ENCODE assay signal across 23 mouse cellular contexts in genomic region chr3:116482724-116483123, GRCm38 (mm10). TPM values are rescaled to one million over a fixed set of nuclear protein-coding genes. Genes with fewer than 3 reads are reported as not detected.
DNase-seq lines count a peak whose midpoint lies in the region; ATAC-seq and TF ChIP-seq lines count a peak whose summit lies in the region.
"Had no signal": no experiment of that assay in that cellular context is flagged by ENCODE, and none has a peak within 500 bp of the region (broad histone marks: within the 10 kb centered on the region; RNA-seq: fewer than 3 reads in every experiment).

No protein-coding gene starts in this region.

- no peaks in the 10 kb centered on the region for H3K79me2 ChIP-seq in CH12.LX (replicated peaks; ENCODE audit: control insufficient read depth, extremely low read depth, insufficient read depth, poor library complexity, severe bottlenecking)

- peaks cover 3 to 8% of the 10 kb centered on the region in 2 experiments for H3K36me3 ChIP-seq in CH12.LX (replicated peaks in 1 of 2; ENCODE audit: control insufficient read depth in 1 of 2, insufficient read depth in 1 of 2, low read length in 1 of 2)

- TF ChIP-seq RAD21 in CH12.LX (IDR thresholded peaks at IDR 0.05; ENCODE audit: low read depth, low read length) = no peak

- H3K27me3 ChIP-seq in CH12.LX (replicated peaks) = no peaks in the 10 kb centered on the region
- H3K27me3 ChIP-seq: embryonic facial prominence, embryonic 15.5 days; heart, embryonic 13.5 days; hindbrain, embryonic 12.5 days; kidney, embryonic 15.5 days; liver, embryonic 15.5 days; midbrain, embryonic 12.5 days; Patski had no signal

- H3K9me3 ChIP-seq in CH12.LX (replicated peaks; ENCODE audit: low read length) = no peaks in the 10 kb centered on the region
- H3K9me3 ChIP-seq: embryonic facial prominence, embryonic 15.5 days; heart, embryonic 13.5 days; hindbrain, embryonic 12.5 days; kidney, embryonic 15.5 days; liver, embryonic 15.5 days; midbrain, embryonic 12.5 days had no signal

- no peak for TF ChIP-seq POLR2A in CH12.LX (IDR thresholded peaks at IDR 0.05; ENCODE audit: low read depth, low read length)

- peak; percentile 97 for ATAC-seq in granulocyte monocyte progenitor cell, adult 5-6 weeks (replicated peaks; ENCODE audit: poor library complexity, severe bottlenecking)
- ATAC-seq in monocyte, adult 5-6 weeks (replicated peaks; ENCODE audit: insufficient number of reproducible peaks, low FRiP score, low TSS enrichment, poor library complexity, severe bottlenecking) = peak; percentile 81
- ATAC-seq in cerebellum, adult (ENCODE audit: insufficient number of reproducible peaks, low FRiP score, low TSS enrichment) = no peak
- ATAC-seq: forebrain, embryonic 14.5 days; intestine, postnatal 0 days; Patski had no signal

- H3K9ac ChIP-seq in CH12.LX (ENCODE audit: insufficient read depth, low read depth) = no peak overlapping the region
- H3K9ac ChIP-seq: embryonic facial prominence, embryonic 15.5 days; heart, embryonic 13.5 days; hindbrain, embryonic 12.5 days; kidney, embryonic 15.5 days; liver, embryonic 15.5 days; midbrain, embryonic 12.5 days had no signal

- peak overlapping the region; percentile 38; the same call in 1 of the 2 replicates for H3K4me2 ChIP-seq in CH12.LX (ENCODE audit: insufficient read depth, low read depth, poor library complexity, severe bottlenecking)
- H3K4me2 ChIP-seq: embryonic facial prominence, embryonic 15.5 days; heart, embryonic 13.5 days; hindbrain, embryonic 12.5 days; kidney, embryonic 15.5 days; liver, embryonic 15.5 days; midbrain, embryonic 12.5 days had no signal

- no peak overlapping the region for H3K4me3 ChIP-seq in CH12.LX (replicated peaks in 1 of 3; ENCODE audit: low read depth in 2 of 3, low read length in 2 of 3, poor library complexity in 1 of 3)
- H3K4me3 ChIP-seq: embryonic facial prominence, embryonic 15.5 days; heart, embryonic 13.5 days; hindbrain, embryonic 12.5 days; kidney, embryonic 15.5 days; liver, embryonic 15.5 days; midbrain, embryonic 12.5 days had no signal

- TF ChIP-seq CTCF in CH12.LX (conservative IDR thresholded peaks at IDR 0.05 in 1 of 2, IDR thresholded peaks at IDR 0.05 in 1 of 2; ENCODE audit: low read depth in 2 of 2, low read length in 2 of 2) = no peak

- no peak overlapping the region for H3K27ac ChIP-seq in CH12.LX (ENCODE audit: insufficient read depth, low read depth)
- H3K27ac ChIP-seq: embryonic facial prominence, embryonic 15.5 days; heart, embryonic 13.5 days; hindbrain, embryonic 12.5 days; kidney, embryonic 15.5 days; liver, embryonic 15.5 days; midbrain, embryonic 12.5 days had no signal

- dilution Hi-C loops in CH12.LX (cut with MboI; ENCODE audit: extremely low pct_ligation_motif_present, extremely low pct_unique_long_range_greater_than_20kb, low sequenced_read_pairs) = no loop called here

- peaks cover 14 to 25% of the 10 kb centered on the region in 2 experiments for H3K4me1 ChIP-seq in CH12.LX (ENCODE audit: control insufficient read depth in 1 of 2, insufficient read depth in 2 of 2)
- H3K4me1 ChIP-seq: embryonic facial prominence, embryonic 15.5 days; heart, embryonic 13.5 days; kidney, embryonic 15.5 days; liver, embryonic 15.5 days; midbrain, embryonic 12.5 days had no signal

- DNase-seq in A20 (ENCODE audit: low read depth, low spot score) (peak; percentile 60), CH12.LX (ENCODE audit: extremely low read depth) (peak; percentile 61)
- DNase-seq in frontal cortex, postnatal 25 days (ENCODE audit: low spot score in 2 of 2) = no peak
- no peak for DNase-seq in cerebellum, adult 9-10 months
- DNase-seq: adrenal gland, adult 8-10 months; cerebellum, adult 8-10 months; gastrocnemius, postnatal 10 days; heart, postnatal 14 days; kidney, postnatal 36 days; retina, postnatal 1 day; right cerebral cortex, postnatal 25 days had no signal

- in situ Hi-C loops in CH12.LX (cut with MboI; ENCODE audit: low pct_ligation_motif_present, low pct_unique_long_range_greater_than_20kb, low sequenced_read_pairs) = no loop called here

- TF ChIP-seq EP300 in CH12.LX (IDR thresholded peaks at IDR 0.05; ENCODE audit: low read length) = peak; percentile 92

TF ChIP-seq in CH12.LX, 34 proteins besides CTCF, POLR2A, EP300 and RAD21:
- TF ChIP-seq POLR2AphosphoS2 (IDR thresholded peaks at IDR 0.05; ENCODE audit: low read depth, low read length) (no peak), UBTF (IDR thresholded peaks at IDR 0.05; ENCODE audit: low read depth, low read length) (no peak), ELF1 (IDR thresholded peaks at IDR 0.05; ENCODE audit: low read depth, low read length) (no peak), NRF1 (IDR thresholded peaks at IDR 0.05; ENCODE audit: low read depth, low read length) (no peak), GABPA (IDR thresholded peaks at IDR 0.05; ENCODE audit: insufficient replicate concordance, low read depth, low read length) (no peak), IRF4 (IDR thresholded peaks at IDR 0.05; ENCODE audit: low read depth, low read length) (peak; percentile 89), MAFK (IDR thresholded peaks at IDR 0.05; ENCODE audit: insufficient replicate concordance, low read length) (no peak), JUN (IDR thresholded peaks at IDR 0.05; ENCODE audit: insufficient read depth, low read depth, low read length) (no peak), E2F4 (IDR thresholded peaks at IDR 0.05; ENCODE audit: insufficient replicate concordance, low read depth, low read length) (no peak), MYC (IDR thresholded peaks at IDR 0.05; ENCODE audit: low read depth, low read length) (0 out of 2 replicates have a peak, but pooled peaks have one; percentile 16), RCOR1 (conservative IDR thresholded peaks at IDR 0.05; ENCODE audit: low read depth, low read length) (no peak), CHD2 (IDR thresholded peaks at IDR 0.05; ENCODE audit: low read length) (0 out of 2 replicates have a peak, but pooled peaks have one; percentile 16)

RNA-seq across cellular contexts. Expression of gene Rtca, which starts 25.3 kb away (rescaled TPM):
- total RNA-seq in CH12.LX (2012; rRNA removed) (57.8 and 67.3 TPM in 2 replicates), CH12.LX (2014; rRNA removed) (72.7 and 80.1 TPM in 2 replicates)
- 75.5 and 91.6 TPM in 2 replicates for polyA plus RNA-seq in CH12.LX (2012; ENCODE audit: insufficient read length, low read depth)
- total RNA-seq in granulocyte monocyte progenitor cell, adult 5-6 weeks (2014; fragmentation: Nextera tagmentation) = 32.5 and 53.8 TPM in 2 replicates
- 31.3 and 46.7 TPM in 2 replicates for total RNA-seq in granulocyte monocyte progenitor cell, adult 5-6 weeks (2017)
- 18.9 to 23.4 TPM (median 19.3 TPM) in 3 replicates for total RNA-seq in monocyte, adult 5-6 weeks (2017)

RNA-seq across cellular contexts. Expression of gene Dbt, which starts 30.1 kb away (rescaled TPM):
- total RNA-seq in CH12.LX (2012; rRNA removed) (11.2 and 13.3 TPM in 2 replicates), CH12.LX (2014; rRNA removed) (20.4 and 24.9 TPM in 2 replicates)
- 21.3 and 25.3 TPM in 2 replicates for polyA plus RNA-seq in CH12.LX (2012; ENCODE audit: insufficient read length, low read depth)
- total RNA-seq in granulocyte monocyte progenitor cell, adult 5-6 weeks (2014; fragmentation: Nextera tagmentation) = 19.1 and 19.5 TPM in 2 replicates
- total RNA-seq in granulocyte monocyte progenitor cell, adult 5-6 weeks (2017) = 19.3 and 19.9 TPM in 2 replicates
- 6.5 to 16.9 TPM (median 8.7 TPM) in 3 replicates for total RNA-seq in monocyte, adult 5-6 weeks (2017)

RNA-seq across cellular contexts. Expression of gene Cdc14a, which starts 58.9 kb away (rescaled TPM):
- total RNA-seq in CH12.LX (2012; rRNA removed) = 8.9 and 9.4 TPM in 2 replicates
- total RNA-seq in CH12.LX (2014; rRNA removed) = 9.8 and 12.0 TPM in 2 replicates
- polyA plus RNA-seq in CH12.LX (2012; ENCODE audit: insufficient read length, low read depth) = 11.5 and 12.1 TPM in 2 replicates
- 29.2 and 58.3 TPM in 2 replicates for total RNA-seq in granulocyte monocyte progenitor cell, adult 5-6 weeks (2014; fragmentation: Nextera tagmentation)
- total RNA-seq in granulocyte monocyte progenitor cell, adult 5-6 weeks (2017) = 22.3 and 25.2 TPM in 2 replicates
- total RNA-seq in monocyte, adult 5-6 weeks (2017) = 27.2 to 31.3 TPM (median 28.2 TPM) in 3 replicates

Comparison
In these comparisons a context has a peak if more than half of its experiments do, and no peak if none do; other contexts are left out.
1. DNase-seq: peak in A20 (single experiment) and CH12.LX (single experiment); none in frontal cortex, postnatal 25 days (0 of 2) and cerebellum, adult 9-10 months (single experiment).